Mouse (Mus musculus) ES-CJ7 (cell line): ENCODE data around the gene Gm10570.

Experiments
- DNase-seq: peaks from one replicate; pipeline ENCODE4 v3.0.0; 2011; ENCODE audit warnings: low read depth, low spot score

Gm10570 gene

DNA sequence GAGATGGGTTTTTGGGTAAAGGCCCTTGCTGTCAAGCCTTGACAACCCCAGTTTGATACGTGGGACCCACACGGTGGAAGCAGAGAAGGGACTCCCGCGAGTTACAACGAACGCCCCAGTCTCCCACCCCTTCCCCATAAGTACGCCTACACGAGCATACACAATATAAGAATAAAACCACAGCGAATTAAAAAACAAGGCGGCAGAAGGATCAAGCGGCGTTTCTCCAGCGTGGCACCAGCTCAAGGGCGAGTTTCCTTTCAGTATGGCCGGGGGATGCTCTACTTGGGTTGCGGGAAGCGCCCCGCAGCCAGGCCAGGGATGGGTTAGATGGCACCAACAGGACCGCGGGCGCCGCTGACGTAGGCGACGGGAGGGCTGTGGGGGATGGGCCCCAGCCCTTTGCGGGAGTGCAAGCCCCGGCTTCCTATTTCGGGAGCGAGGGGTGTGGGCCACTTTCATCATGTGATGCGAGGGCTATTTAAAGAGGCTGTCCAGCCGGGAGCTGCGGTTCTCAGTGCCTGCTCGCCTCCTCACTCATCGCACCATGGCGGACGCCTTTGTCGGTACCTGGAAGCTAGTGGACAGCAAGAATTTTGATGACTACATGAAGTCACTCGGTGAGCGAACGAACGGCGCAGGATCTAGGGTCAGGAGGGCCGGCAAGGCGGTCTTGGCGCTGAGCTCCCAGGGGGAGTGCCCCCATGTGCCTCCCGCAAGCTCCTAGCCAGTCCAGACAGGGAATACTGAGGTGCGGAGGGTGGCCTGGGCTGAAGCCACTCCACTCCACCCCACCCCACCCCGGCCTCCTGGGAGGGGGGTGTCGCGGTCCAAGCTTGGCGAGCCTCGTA, at the start of gene Gm10570, which contains the start of gene Fabp3:
Gm10570 (minus strand) TSS at position 444 of the 851 bp plus-strand sequence.
Fabp3 (plus strand) TSS at position 365 of the 851 bp plus-strand sequence.
- peak; percentile 61 for DNase-seq

DNA sequence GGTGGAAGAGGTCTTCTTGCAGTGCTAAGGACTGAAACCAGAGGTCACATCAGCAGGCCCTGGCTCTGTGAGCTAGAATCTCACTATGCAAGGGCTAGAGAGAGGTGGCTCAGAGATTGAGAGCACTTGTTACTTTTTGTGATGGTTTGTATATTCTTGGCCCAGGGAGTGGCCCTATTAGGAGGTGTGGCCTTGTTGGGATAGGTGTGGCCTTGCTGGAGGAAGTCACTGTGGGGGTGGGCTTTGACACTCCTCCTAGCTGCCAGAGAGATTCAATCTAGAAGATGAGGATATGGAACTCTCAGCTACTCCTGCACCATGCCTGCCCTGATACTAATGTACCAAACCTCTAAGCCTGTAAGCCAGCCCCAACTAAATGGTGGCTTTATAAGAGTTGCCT, 49.5 kb upstream of the Gm10570 start:
- DNase-seq: peak; percentile 70

DNA sequence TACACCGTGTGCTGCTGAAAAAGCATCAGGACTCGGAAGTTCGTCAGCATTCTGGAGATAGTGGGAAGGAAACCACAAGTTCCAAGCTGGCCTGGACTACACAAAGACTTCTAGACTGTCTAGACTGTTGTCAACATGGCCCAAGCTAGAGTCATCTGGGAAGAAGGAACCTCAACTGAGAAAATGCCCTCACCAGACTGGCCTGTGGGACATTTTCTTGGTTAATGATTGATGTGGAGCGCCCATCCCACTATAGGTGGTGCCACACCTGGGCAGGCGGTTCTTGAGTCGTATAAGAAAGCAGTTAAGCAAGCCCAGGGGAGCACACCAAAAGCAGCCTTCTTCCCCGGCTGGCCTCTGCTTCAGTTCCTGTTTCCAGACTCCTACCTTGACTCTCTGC, 44.1 kb upstream of the Gm10570 start:
- no peak for DNase-seq

DNA sequence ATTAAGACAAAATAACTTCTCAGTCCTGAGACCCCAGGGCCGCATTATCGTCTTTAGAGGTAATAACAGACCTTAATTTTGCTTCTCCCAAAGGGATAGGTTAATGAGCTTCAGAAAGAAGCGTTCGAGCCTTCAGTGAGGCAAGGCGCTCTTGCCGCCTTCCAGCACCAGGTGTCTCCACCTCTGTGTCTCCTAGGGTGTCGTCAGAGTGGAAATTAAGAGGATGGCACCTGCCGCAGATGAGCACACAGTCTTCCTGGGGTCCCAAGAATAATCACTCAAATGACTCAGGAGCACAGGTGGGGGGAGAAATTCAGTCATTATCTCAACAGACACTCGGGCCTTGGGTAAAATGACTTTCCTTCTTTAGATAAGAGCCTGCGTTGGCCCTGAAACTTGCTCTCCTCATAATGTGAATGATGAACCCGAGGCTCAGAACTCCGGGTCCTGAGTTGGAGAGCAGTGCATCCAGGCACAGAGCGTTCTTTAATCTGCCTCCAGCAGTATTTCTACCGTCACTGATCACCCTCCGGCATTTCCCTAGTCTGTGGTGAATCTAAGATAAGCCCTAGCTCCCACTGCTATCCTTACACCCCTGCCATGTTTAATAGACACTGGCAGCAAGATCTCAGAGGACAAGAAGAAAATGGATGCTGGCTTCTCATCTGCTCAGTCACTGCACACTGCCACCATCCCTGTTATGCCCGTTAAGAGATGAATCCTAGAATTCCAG, 42.4 kb upstream of the Gm10570 start:
- DNase-seq: no peak

DNA sequence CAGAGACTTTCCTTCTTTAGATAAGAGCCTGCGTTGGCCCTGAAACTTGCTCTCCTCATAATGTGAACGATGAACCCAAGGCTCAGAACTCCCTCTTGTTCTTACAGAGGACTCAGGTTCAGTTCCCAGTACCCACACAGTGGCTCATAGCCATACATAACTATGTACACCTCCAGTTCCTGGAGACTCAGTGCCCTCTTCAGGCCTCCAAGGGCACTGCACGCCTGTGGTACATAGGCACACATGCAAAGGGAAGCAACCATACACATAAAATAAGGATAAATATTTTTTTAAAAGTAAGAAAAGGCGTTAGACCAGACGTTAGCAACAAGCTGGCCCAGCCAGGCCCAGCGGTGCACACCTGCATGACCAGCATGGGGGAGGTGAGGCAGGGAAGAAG, 41.2 kb upstream of the Gm10570 start:
- DNase-seq: peak; percentile 39

DNA sequence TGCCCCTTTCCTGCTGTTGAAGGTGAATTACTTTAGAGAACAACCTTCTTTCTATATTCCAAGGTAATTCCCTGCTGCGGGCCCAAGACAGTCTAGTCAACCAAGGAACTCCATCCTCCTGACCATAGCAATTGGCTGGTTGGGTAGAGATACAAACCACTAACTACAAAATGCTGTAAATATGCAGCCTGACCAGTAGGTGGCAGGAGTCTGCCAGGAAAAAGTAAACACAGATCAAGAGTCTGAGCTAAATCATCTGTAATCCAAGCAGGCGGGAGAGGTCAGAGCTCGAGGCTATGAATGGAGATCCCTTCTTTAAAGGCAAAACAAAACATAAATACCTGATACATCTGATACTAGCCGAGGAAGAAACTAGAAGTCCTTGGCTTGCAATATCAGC, 33.2 kb upstream of the Gm10570 start:
- peak; percentile 69 for DNase-seq

DNA sequence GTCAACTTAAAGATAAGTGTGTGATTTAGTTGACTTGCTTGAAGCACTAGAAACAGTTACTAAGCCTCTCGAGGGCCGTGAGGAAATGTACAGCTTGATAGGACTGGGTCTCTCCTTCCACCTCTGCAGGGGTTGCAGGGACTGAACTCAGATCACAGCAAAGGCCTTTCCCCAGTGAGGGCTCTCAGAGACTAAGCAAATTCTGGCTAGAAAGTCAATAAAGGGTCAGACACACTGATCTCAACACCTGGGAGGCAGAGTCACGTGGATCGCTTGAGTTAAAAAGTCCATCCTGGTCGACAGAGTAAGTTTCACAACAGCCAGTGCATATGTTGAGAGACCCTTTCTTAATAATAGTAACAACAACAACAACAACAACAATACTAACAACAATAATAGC, 27.4 kb upstream of the Gm10570 start:
- DNase-seq: no peak

DNA sequence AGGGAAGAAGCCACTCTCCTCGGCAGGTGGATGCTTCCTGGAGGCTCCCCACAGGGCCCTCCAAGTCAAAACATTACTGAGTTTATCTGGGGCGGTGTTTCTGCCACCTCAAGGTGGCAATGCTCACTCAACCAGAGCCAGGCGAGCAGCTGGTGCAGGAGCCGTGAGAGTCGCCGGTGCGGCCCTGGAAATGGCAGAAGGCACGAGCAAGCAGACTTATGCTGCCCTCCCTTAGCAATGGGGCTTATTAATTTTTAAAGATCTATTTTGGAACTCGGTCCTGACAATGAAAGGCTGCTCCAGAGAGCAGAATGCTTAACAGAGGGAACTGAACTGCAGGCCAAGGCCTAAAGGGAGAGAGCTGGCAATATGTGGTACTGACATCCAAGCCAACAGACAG, 18.9 kb upstream of the Gm10570 start:
- DNase-seq: no peak

DNA sequence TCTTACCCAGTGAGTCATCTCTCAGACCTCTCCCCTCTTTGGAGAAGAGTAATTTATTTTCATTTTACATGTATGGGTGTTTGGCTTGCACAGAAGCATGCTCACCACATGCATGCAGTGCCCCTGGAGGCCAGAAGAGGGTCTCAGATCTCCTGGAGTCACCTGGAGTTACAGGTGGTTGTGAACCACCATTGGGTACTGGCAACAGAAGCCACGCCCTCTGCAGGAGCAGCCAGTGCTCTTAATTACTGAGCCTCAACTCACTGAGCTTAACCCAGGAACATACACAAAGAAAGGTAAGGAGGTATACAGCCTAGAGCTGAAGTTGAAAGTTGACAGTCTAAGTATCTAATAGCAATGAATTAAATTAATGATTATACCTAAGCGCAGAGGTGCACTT, 17.0 kb upstream of the Gm10570 start:
- peak; percentile 59 for DNase-seq

DNA sequence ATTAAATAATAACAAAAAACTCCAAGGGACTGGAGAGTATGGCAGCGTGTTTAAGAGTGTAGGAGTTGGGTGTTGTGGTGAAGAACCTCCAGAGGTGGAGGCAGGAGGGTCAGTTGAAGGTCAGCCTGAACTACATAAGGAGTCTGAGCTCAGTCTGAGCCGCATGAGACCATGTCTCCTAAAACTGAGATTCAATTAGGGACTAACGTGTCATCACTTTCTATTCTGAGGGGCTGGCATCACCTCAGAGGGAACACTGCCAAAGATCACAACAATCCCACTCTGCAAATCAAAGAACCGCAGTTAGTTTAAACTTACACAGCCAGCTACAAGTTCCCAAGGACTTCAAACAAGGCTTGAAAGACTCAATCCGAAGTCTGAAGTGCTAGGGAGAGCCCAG, 15.1 kb upstream of the Gm10570 start:
- DNase-seq: no peak

DNA sequence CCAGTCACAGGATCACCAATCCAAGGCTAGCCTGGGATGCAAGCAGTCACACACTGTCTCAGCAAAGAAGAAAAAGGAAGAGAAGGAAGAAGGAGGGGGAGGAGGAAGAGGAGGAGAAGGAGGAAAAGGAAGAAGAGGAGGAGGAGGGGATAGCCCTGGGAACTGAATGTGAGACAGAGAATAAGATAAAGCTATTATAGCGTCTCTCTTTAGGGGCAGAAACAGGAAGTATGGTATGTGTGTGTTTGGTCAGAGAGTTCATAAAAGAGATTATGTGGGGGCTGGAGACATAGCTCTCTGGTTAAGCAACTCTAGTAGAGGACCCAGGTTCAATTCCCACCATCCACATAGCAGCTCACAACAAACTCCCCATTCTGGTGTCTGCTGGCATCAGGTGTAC, 14.7 kb upstream of the Gm10570 start:
- DNase-seq: no peak

DNA sequence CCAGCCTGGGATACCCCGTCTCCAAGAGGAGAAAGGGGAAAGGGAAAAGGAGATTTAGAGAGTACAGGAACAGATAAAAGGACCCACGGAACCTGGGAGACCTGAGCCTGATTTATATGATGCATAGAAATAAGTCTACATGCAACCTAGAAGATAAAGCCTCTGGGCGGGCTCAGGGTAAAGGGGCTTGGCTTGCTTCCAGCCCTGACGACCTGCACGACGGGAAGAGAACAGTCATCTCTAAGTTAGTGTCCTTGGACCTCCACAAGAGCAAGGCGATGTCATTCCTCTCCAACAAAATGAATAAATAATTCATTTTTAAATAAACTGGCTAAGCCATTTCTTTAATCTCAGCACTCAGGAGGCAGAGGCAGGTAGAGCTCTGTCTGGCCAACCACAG, 14.1 kb upstream of the Gm10570 start:
- no peak for DNase-seq

DNA sequence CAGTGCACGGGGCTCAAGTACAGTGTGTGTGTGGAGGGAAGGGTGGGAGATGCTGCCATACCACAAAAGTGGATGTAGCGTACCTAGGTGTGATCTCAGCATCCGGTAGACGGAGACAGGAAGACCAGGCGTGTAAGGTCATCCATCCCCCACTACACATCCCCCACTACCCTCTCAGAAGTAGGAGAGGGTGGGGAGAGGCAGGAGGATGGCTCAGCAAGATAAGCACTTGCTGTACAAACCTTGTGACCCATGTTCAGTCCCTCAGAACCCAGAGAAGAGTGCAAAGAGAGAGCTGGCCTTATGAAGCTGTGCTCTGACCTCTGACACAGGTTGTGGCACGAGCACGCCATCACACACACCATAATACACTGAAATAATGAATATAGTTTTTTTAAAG, 13.2 kb upstream of the Gm10570 start:
- DNase-seq: no peak

DNA sequence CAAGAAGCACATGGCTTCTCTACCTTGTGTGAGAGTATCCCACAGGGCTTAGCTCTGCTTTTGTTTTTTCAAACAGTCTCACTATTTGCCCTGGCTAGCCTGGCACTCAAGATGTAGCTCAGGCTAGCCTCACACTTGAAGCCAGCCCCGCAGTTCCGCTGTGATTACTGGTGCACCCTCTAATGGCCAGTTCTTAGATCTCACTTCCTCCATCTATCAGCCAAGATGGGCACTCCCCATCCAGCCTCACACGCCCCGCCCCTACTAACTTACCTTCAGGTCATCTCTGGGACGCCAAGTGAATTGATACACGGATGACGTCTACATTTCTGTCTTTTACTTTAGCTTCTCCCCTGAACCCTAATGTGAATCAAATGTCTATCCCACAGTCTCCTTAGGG, 11.1 kb upstream of the Gm10570 start:
- no peak for DNase-seq

DNA sequence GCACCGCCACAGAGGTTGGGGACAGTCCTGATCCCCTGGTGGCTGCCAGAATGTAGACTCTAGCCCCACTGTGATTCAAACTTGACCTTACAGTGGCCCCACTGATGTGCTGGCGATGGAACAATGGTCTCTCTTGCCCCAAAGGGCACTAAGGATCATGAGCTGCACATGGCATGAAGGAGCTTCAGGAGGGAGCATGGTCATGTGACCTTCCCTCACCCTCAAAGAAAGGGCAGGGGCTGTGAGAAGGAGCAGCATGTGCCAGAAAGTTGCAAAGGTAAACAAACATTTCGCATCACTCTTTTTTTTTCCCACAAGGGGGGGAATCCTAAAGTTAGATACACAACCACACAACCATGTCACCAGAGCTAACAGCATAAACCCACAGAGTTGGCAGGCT, 9.6 kb upstream of the Gm10570 start:
- no peak for DNase-seq

DNA sequence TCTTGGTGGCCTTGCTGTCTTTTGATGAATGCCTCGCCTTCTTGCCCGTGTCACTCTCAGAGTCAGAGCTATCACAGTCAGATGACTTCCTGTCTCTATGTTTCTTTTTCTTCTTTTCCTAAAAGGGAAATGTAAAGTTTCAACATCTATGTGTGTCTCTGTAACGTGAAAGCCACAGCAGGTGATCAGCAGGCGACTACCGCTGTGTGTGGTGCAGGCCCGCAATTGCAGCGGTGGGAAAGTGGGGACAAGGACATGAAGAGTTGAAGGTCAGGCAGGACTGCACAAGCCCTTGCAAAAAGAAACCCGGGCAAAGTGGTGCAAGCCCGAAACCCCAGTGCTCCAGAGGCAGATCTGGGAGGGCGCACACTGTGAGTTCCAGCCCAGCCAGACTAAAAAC, 8.2 kb upstream of the Gm10570 start:
- DNase-seq: peak; percentile 43

DNA sequence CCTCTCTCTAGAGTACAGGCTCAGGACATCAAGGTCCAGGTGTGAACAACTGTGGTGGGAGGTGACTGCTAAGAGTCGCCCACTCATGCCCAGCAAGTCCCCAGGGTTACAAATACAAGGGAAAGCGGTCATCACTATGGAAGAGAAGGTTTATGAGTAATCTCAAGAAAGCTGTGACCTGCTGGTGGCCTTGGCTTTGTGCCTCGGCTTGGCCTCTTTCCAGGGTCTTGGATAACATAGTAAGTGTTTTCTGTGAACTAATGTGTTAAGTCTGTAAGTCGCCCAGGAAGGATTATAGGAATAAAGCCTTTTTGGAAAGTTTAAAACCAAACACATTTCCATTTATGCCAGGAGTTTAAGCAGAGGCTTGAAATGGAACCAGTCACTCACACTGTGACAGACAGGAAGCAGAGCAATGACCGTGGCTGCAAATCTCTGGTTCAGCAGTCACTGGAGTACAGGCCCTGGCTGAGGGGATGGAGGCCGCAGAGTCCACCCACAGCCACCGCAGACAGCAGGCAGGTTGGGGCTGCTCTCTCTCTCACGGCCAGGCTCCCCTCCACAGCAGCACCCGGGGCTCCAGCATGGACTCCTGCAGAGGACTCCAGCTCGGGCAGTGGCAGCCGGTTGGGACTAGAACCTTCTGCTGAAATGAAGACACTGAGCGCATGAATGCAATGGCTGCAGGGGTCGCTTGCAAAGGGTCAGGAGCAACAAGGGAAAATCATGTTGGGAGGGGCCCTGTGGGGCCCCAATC, 7.5 kb upstream of the Gm10570 start:
- DNase-seq: no peak

DNA sequence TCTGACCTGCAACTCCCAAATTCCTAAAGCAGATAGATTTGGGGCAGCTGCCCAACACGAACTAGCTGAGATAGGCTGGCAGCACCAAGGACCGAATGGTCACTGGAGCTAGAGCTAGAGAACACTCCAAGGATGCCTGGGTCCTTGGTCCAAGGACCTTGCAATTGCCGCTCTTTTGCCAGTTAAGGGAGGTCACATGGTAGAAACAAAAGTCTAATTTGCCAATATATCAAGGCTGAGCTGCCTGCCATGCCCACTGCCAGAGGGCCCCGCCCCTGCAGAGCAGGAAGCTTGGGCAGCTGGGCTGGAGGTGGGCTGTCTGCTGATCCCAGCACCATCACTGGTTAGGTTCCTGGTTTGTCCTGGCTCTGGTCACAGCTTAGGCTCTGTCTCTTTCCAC, 5.1 kb upstream of the Gm10570 start:
- no peak for DNase-seq

DNA sequence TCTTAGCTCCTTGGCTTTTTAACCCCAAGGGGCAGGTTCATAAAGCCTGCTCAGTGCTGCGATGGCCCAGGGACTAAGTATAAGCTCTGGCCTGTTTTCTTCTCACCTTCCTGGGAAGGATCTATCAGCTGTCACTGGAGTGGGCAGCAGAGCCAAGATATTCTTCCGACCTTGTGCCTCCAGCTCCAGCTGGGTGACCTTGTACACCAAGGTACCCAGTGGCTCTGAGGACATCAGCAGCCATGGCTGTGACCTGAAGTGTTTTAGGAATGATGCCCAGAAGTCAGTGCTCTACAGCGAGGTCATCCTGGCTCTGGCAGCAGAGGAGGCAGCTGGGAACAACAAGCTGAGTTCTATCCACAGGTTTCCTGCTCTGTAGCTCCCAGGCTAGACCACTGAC, 4.1 kb upstream of the Gm10570 start:
- DNase-seq: no peak

DNA sequence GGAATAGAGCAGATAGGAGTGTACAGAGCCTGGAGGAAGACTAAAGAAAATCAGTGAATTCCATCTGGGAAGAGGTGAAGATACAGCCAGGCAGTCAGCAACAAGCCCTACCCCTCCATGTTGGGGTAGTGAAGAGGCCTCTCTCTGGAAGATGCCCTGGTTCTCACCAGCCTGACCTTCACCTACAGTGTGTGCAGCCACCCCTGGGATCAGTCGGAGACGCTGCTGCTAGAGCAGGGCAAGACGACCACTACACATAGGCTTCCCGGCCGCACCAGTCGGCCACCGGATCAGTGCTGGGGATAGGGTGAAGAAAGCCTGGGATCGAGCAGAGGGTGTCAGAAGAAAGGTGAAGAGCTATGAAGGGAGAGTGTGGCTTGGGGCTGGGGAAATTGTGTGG, 780 bp upstream of the Gm10570 start:
- no peak for DNase-seq

DNA sequence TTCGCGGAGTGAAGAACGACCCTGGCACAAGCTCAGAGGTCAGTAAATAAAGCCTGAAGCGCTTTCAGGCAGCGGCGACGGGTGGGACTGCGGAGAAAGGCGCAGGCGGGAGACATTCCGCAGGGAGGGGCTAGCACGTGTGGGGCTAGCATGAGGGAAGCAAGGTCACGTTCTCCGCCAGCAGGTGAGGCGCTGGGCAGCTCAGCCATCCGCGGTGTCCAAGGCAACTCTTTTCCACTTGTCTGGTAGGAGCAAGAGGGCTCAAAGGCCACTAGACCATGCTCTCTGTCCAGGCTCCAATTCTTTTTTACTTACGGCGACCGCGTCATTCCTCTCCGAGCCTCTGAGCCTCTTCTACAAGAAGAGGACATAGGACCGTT, 633 bp downstream of the Gm10570 start:
- DNase-seq: peak; percentile 86
